Mouse (Mus musculus): Measurements from ENCODE around the gene Gm49395.
A peak's percentile ranks its signal among the peaks of the same experiment; 100 is the strongest.

Gene Gm49395

DNA sequence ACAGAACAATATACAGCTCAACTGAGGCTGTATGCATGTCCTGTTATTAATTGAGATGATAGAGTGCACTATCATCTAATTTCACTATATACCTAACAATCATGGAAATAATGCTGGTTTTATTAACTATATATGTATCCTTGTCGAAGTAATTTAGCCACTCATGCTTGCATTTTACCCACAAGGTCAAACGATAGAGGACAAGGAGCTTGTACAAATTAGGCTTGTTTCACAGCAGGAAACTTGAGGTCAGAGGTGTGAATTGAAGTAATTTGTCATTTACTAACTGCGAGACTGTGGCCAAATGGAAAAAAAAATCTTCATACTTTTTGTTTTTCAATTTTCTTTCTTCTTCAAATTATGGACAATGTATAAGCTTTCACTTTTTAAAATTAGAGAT lies 3.5 kb downstream of the Gm49395 start:
- DNase-seq = no peak

GRCm38 (mm10) chr13:115096965-115097364 lies 4.8 kb downstream of the Gm49395 start:
- no peak for DNase-seq

- no peak for DNase-seq
These were observed 5.5 kb downstream of the Gm49395 start for GRCm38 (mm10) chr13:115096216-115096615.

- no peak for DNase-seq
These were observed 6.3 kb downstream of the Gm49395 start for GRCm38 (mm10) chr13:115095392-115095791.

- no peak for DNase-seq
These were observed 10.2 kb downstream of the Gm49395 start for GRCm38 (mm10) chr13:115091511-115091910.

DNA sequence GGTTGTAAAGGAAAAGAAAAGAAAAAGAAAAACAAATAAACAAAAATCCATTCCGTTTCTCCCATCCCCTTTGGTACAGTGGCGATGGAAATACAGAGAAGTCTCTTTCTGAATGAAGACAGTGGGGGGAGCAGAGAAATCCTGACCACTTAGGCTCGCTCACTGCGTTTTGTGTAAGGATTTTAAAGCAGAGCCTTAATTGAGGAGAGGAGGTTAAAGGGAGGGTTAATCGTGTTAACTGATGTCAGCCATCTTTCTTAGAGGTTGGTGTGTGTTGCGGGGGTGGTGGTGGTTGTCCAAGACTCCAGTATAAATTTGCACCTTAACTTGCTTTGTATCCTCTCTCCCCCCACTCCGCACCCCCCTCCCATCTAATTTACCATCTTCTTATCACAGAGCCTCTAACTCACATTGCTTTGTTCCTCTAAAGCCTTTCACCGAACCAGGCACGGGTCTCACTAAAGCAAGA lies 10.7 kb downstream of the Gm49395 start:
- no peak for DNase-seq

GRCm38 (mm10) chr13:115090069-115090976 lies 11.4 kb downstream of the Gm49395 start, which contains the start of gene Pelo:
TSS of gene Pelo (minus strand) at chr13:115090186.
- peak; percentile 96 to 97 for DNase-seq

DNA sequence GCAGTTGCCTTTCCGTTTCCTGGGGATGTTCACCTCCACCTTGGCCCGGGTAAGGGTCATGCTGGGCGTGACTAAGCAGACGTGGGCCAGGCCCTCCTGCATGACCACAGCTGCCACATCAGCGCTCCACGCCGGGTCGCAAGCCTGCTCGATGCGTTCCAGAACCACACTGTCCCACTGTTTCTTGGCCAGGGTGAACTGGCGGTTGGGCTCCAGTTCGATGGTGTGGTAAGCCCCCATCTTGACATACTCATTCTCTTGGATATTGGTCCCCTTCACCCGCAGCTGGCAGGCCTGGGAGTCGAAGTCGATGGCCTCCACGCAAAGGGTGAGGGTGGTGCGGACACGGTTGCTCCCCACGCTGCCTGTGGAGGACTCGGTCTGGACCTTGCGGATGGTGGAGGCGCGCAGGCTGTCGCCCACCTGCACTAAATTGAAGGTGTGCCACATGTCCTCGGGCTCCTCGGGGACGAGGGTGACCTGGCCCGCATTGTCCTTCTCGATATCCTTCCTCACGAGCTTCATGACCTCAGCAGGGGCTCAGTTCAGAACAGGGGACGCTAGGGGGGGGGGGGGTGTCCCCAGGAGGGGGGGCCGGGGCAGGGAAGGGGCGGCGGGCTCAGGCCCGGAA lies 12.2 kb downstream of the Gm49395 start:
- DNase-seq = peak in 1 of 2 experiments; percentile 35

DNA sequence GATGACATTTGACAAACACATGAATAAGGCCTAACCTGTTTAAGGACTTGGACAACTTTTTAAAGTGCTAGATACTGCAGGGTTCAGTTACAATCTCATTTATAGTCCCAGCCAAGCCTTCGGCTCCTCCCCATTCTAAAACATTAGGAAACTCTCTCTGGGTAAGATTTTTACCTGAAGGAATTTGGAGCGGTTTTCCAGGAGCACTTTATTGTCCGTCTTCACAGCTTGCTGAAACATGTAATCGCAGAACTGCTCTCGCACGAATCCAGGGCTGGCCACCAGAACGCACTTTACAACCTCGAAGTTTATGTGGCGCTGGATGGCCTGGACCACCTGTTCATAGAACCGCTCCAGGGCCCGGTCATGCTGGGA lies 12.7 kb downstream of the Gm49395 start:
- no peak for DNase-seq

GRCm38 (mm10) chr13:115085974-115086373 lies 15.7 kb downstream of the Gm49395 start:
- DNase-seq = no peak

DNA sequence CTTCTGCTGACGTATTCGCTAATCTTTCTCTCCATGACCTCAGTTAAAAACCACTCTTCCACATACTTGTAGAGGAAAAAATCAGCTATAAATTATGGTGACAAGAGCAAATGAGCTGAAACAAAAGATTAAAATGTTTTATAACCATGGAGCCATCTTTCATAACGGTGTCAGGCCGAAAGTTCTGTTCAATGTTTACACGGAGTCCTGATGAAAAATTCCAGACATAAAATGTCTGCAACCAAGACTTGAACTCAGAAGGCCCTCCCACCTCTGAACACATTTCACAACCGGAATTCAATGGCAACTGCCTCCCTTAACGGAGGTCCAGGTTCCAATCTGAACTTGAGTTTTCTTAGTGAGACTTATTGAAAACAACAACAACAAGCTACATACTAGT lies 19.4 kb downstream of the Gm49395 start:
- DNase-seq = no peak

DNA sequence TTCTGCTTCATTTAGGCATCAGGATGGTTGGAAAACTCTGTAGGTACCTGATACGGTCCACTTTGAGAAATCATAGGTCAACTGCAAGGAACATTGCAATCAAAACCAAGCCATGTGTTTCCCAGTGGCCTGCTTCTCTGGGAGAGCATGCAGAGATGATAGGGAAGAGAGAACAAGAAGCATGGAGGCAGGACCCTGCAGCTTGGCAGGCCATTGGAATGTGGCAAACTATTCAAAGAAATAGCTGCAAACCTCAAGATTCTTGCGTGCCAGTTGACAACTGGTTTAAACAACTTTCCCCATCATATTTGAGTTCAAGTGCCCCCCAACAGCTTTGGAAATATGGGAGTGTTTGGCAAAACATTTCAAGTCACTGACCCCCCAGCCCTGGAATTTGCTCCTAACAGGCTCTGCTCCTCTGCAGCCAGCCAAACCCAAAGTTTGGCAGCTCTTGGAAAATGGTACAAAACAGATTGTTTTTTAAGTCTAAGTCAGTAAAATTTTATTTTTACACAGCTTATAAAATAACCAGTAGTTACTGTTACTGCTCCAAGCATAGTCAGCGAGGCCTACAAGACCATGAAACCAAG lies 21.6 kb downstream of the Gm49395 start:
- DNase-seq = no peak

- no peak for DNase-seq
These were observed 22.6 kb downstream of the Gm49395 start for GRCm38 (mm10) chr13:115078997-115079685.

- DNase-seq = peak in 1 of 2 experiments; percentile 47
These were observed 24.2 kb downstream of the Gm49395 start for GRCm38 (mm10) chr13:115077346-115078134.

DNA sequence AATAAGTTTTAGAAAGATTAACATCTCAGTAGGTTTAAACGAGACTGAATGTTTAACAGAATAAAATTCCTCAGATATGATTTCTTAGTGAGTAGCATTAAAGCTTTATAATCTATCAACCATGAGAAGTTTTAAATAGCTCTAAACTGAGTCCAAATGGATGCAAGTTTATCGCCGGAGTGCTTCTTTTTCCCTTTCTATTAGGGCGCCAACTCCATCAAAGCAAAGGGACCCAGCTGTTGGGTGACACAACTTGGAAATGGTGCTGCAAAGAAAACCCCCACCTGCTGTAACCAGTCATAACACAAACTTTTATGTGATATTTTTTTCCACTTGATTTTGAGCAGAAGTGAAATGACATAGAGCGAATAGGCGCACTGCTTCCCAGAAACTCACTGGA lies 29.3 kb downstream of the Gm49395 start:
- no peak for DNase-seq

GRCm38 (mm10) chr13:115071431-115071830 lies 30.3 kb downstream of the Gm49395 start:
- DNase-seq = peak in 1 of 2 experiments; percentile 54

- no peak for DNase-seq
These were observed 33.8 kb downstream of the Gm49395 start for GRCm38 (mm10) chr13:115067968-115068330.

DNA sequence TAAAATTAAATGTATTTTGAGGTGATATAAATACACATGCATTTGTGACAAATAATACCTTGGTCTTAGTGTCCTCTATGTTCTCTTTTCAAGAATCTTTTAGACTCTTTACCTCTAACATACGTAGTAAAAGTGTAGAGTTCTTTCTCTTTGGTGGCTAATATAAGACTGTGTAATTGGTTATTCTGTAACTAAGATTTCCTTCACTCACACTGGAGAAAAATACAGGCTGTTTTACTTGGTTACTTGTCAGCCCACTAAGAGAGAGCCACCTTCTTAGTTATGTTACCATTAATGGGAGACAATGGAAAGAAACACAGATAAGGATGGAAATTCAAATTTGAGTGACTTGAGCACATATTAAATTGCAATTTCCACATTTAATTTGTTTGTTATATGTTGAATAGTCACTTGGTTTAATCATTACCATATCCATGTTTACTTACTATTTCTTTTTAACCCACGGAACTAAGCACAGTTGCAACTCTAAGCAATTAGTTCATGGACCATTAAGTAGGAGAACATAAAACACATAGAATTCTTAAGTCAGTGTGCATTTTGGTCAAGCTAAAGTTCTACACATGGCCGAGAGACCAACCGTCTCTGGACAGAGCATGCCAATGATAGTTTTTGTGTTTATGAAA lies 34.3 kb downstream of the Gm49395 start:
- DNase-seq = no peak

DNA sequence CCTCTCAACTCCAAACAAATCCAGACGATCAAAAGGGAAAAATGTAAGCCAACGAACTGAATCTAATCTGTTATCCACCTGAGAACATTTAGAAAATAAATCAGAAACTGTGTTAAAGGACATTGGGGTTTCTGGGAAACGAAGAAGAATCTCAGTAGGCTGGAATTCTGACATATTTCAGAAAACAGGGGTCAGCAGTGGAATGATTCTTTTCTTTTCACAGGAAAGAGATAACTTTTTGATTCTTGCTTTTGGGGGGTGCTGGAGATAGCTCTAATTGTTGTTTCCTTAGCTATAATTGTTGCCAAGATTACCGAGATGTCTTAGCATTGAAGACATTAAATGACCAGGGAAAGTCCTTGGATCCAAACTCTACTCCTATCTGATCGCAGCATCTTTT lies 44.2 kb downstream of the Gm49395 start:
- DNase-seq = no peak

GRCm38 (mm10) chr13:115054783-115055182 lies 46.9 kb downstream of the Gm49395 start:
- no peak for DNase-seq

DNA sequence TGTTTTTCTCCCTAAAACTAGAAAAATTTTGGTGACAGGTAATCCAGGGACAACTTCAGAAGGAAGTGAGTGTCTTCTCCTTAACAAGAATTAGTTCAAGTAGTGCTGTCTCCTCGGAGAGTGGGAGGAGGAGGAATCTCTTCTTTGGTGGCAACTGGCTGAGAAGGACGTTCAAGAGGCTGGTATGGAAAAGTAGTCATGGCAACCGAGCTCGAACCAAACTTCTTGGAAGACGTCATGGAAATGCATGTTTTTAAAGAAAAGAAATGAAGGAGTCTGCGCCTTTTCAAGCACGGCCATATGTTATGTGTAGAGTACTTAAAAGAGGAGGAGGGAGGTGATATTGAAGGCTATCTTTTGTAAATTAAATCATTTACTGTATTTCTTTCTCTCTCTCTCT lies 49.2 kb downstream of the Gm49395 start:
- no peak for DNase-seq

Data from lung, adult 18-20 months (tissue).